Mouse (Mus musculus) mature B cell (primary cell): ENCODE results near the gene Nfe2l3.
"Not testable (repeated sequence)": the region's sequence is repeated elsewhere in the genome, so short reads cannot be mapped to it uniquely, and the experiment has no call there.

Experiments
- in situ Hi-C: fragments of 300-500 bp; cut with MboI; formaldehyde crosslinking; loops from 2 replicates; pipeline ENCODE4 v1.14.3; 2019

The Nfe2l3 gene

DNA sequence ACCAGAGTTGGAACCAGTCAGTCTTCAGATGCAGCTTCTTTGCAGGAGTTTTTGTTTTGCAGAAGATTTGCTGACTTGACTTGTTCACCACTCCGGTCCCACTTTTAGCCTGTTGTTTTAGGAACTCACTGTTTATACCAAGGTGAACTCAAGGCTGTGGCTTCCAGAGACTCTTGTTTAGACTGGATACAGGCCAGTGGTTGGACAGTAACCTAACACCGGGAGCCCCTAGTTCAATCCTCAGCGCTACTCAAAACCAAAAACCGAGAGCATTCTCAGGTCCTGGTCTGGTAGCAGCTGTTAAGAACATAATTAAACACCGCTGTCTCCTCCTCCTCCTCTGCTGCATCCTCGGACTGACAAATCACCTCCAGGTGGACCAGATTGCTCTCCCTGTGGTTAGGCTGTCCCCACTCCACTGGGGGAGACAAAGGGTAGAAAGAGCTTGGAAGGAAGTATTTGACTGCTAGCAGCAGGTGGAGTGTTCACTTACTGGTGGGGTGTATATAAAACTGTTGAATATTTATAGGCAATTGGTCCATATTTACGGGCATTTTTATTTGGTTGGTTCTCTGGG lies 20.5 kb downstream of the Nfe2l3 start:
- in situ Hi-C loops: no loop called here

DNA sequence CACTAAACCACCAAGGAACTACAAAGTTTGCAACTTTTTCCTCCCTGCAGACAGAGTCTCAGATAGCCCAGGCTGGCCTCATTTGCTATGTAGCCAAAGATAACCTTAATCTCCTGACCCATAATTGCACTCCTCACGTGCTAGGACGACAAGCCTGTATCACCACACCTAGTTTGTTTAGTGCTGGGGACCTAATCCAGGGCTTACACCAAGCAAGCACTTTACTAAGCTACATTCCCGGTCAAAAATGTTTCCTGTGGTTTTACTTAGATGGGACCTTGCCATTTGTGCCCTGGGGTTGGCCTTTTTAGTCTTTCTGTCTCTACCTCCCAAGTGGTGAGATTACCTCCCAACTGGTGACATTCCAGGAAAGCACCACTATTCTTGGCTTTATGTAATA lies 22.5 kb downstream of the Nfe2l3 start:
- in situ Hi-C loops: no loop called here

DNA sequence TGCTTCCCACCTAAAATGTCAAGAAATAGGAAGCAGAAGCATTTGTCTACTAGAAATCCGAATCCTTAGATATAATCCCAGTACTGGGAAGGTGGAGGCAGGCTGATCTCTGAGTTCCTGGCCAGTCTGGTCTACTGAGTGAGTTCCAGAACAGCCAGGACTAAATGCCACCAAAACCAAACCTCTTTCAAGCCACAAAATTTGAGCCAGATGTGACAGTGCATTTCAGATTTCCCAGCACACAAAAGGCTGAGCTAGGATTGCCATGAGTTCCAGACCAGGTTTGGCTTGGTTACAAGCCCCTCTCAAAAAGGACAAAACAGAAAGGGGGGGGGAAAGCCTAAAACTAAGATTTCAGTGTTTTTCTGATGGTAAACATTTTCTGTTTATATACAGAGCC lies 23.7 kb downstream of the Nfe2l3 start:
- in situ Hi-C loops: no loop called here

DNA sequence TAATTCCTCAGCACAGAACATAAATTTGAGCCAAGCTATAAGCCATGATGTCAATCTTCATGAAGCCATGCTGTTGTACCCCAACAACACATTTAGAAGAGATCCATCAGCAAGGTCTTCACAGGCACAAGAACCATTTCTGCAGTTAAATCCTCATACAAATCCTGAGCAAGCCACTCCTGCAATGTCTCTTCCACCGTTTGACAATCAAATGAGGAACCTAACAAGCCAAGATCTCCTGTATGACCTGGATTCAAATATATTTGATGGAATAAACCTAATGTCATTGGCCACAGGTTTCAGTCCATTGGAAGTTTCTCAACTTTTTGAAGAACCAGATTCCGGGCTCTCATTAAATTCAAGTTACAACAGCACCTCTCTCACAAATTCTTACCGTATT lies 24.8 kb downstream of the Nfe2l3 start:
- in situ Hi-C loops: no loop called here

DNA sequence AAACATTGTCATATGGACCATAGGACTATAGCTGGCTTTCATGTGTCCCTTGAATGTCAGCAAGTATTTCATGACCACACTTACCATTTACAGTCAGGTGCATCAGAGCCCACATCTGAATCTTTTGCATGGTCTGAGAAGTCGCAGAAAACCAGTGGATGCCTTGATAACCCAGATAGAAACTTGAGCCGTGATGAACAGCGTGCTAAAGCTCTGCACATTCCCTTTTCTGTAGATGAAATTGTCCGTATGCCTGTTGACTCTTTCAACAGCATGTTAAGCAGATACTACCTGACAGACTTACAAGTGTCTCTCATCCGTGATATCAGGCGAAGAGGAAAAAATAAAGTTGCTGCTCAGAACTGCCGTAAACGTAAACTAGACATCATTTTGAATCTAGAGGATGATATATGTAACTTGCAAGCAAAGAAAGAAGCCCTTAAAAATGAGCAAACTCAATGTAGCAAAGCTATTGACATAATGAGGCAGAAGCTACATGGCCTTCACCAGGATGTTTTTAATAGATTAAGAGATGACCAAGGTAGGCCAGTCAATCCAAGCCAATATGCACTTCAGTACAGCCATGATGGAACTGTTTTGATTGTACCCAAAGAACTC lies 25.4 kb downstream of the Nfe2l3 start:
- in situ Hi-C loops: no loop called here

DNA sequence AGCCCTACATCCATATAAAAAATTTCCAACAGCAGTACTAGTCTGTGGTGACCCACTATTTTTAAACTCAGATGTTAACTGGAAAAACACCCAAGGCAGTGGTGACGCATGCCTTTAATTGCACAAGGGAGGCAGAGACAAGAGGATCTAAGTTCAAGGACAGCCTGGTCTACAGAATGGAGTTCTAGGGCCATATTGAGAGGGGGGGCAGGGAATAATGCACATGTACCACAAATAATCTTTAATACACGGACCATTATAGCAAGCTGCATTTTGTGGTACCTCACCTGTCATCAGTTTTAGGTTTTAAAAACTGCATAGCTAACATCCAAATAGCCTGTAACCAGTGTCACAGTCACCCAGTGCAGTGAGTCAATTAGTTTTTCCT lies 26.4 kb downstream of the Nfe2l3 start:
- in situ Hi-C loops: no loop called here

DNA sequence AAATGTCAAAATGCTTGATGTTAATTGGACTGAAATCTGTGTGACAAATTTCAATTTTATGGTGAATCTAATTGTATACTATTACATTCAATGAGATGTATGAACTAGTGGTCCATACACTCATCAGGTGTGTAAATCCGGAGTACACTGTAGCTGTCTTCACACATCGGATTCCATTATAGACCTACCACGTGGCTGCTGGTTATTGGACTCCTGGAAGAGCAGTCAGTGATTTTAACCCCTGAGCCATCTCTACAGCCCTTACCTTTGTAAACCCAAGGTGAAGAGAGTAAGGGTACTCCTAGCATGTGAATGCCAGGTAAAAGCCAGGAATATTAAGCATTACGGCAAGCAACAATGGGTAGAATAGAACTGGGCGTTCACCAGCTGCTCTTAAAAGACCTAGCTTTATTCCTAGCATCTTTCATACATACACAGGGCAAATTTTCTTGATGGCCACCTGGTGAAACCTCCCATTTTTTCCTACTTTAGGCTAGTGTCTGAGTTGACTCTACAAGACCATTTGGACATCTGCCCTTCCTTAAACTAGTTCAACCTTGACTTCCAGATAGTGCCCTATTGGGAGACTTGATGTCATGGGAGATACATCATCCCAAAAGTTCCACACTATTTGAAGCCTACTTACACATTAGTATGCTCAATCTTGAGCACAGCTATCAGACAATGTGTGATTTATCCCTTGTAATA lies 27.0 kb downstream of the Nfe2l3 start:
- in situ Hi-C loops: no loop called here

DNA sequence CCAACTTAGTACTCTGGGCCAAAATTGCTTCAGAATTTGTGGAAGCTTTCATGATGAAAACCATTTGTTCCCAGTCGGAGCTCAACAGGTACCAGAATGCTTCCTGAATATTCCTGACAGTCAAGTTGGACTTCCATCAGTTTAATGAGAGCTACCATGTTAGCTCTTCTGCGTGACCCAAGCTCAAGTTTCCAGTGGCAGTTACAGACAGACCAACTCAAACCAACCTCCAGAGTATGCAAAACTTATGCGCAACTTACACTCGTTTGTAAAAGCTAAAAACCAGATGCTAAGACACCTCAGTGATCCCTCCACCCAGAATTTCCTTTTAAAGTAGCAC lies 27.5 kb downstream of the Nfe2l3 start:
- in situ Hi-C loops: no loop called here

DNA sequence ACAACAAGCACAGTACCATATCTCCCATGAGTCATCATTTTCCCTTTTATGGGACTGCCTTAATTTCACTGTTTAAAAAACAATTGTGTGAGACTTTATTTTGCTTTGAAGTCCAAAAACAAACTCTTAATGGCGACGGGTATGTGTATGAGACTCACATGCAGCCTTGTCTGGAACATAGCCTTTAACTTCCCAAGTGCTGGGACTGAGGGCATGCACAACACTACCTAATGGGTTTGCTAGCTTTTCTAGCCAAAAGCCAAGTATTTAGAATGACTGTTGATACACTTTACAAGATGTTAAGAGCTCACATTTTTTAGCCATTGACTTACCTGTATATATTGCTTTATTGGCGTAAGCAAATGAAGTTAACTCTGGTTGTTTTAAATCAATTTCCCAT lies 27.9 kb downstream of the Nfe2l3 start:
- in situ Hi-C loops: no loop called here

DNA sequence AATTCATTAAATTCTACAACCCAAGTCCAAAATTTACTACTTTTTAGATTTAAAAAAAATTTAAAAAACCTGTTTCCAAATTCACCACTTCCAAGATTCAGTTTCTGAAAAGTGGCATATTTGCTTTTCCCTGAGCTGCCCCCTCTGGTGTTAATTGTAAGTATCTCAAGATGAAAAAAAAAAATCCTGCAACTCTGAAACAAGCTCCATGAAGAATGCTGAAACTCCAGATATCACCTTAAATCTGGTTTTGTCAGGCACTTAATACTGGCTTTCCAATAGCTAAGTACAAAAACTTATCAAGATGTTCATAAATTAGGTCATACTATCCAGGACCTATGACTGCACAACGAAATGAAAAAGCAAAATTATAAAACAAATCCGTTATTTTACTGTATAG lies 35.2 kb downstream of the Nfe2l3 start:
- in situ Hi-C loops: no loop called here

DNA sequence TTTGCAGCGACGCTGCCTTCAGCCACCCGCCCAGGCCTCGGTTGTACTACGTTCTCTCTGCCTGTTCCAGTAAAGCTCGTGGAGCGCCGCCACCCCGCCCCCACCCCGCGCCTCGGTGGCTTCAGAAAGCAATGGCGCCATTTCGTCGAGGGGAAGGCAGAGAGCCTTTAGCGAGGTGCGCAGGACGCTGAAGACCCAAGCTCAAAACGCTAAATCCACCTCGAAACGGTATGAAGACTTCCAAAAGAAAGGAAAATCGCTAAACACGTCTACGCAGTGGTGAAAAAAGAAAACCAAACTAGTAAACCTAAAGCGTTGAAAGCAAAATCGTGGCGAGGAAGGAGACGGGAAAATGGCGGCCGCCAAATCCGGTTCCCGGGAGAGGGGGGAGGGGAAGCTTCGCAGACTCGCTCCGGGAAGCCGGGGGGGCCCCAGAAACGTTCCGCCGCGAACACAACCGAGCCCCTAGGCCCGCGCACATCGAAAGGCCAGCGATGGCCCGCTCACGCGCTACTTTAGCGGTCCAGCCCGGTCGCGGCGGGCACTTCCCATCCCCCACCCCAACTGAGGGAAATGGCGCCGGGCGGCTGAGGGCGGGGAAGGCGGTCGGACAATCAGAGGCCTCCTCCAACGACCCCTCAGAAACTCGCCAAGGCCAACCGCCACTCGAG lies 36.6 kb downstream of the Nfe2l3 start:
- in situ Hi-C loops: no loop called here

DNA sequence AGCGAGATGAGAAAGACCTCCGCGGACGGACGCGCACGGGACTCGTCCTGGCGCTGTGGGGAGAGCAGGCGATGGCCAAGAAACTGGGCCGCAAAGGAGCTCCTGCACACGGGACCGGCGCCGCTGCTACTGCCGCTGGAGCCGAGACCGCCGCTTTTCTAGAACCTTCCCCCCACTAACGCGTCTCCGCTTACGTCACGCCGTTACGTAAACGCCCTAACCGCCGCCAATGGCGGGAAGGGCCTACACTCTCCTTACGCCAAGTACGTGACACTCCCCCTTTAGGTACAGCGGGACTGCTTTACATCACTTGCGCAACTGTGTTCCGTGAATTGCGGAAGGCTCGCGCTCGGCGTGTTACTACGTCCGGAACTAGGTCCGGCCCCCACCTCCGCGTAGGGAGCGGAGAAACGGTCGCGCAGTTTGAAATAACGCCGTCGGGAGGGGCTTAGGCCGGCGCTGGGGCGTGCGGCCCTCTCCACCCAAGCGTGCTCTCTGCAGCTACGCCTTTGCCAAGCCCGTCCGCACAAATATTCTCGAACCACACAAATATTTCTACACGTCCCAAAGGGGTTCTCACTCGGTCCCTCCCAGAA lies 37.3 kb downstream of the Nfe2l3 start, which contains the start of gene Hnrnpa2b1:
TSS of gene Hnrnpa2b1 (minus strand) at position 180 of the 596 bp plus-strand sequence.
- in situ Hi-C loops: no loop called here

DNA sequence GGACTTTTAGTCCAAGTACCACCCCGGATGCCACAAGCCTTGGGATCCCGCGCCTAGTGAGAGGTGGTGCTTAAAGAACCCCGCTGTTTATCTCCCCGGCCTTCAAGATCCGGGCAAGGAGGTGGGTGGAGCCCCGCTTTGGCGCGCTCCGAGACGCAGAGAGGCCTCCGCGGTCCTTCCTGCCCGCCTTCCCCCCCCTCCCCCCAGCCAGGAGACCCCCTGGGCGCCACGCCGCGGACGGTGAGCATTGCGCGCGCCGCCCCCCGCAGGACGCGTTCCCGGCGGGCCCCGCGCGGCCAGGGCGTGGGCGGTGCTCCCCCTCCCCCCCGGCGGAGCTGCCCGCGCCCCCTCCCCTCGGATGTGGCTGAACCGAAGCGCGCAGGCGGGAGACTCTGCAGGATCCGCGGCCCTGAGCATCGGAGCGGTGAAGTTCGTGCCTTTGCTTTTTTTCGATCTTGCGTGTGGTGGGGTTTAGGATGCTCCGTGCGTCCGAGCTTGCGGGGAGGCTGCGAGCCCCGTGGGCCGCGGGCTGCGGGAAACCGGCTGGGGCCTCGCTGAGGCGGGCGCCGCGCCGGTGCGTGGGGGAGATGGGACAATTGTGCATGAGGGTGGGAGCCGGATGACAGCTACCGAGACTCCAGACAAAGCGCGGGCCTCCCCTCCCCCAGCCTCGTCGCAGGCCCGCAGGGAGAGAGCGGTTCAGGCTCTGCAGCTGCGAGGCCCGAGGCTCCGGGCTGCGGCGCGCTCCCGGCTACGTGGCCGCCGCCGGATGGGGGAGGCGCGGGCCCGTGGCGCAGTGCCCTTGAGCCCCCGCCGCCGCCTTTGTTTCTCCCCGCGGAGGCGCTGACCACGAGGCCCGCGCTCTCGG lies 38.1 kb downstream of the Nfe2l3 start, which contains the start of gene Cbx3:
TSS of gene Cbx3 (plus strand) at position 50 of the 868 bp plus-strand sequence.
- in situ Hi-C loops: no loop called here

DNA sequence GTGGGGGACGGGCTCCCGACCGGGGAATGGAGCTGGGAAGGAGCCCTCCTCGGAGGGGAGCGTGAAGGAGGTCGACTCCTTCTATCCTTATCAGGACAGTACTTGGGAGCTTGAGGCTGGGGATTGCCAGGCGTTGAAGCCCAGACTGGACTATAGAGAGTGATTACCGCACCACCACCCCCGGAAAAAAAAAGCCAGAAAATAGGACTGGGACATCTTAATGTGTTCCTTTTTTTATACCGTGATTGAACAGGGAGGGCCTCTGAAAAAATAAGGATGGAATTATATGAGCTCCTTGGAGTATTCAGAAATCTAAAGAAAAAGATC lies 38.7 kb downstream of the Nfe2l3 start:
- in situ Hi-C loops: no loop called here

DNA sequence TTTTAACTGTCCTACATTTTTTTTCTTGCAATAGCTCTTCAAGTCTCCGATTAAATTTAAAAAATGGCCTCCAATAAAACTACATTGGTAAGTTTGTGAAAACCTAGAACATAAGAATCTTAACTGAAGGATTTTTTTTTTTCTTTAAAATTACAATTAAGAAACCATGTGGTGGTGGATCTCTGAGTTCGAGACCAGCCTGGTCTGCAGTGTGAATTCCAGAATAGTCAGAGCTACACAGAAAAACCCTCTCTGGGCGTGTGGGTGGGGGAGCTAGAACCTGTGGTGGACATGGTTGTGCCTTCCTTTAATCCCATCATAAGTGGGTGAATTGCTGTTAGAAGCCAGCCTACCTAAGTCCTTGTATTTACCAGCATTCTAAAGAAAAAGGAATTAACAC lies 39.3 kb downstream of the Nfe2l3 start:
- in situ Hi-C loops: no loop called here

DNA sequence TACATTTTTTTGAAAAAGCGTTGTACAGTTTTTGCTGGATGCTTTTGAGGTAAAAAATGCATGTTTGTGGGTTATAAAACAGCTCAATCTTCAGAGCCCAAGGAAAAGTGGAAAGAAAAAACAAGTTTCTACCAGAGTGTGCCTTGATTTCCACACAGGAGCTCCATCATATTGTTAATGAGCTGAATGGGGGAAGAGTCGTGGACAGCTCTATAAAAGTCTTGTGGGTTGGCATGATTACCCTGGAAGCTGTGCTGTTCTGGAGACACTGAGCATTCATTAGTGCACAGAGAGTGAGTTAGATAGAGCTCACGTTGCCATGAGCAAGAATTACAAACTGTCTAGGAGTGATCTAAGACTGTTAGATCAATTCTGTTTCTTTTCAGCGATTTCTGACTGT lies 39.7 kb downstream of the Nfe2l3 start:
- in situ Hi-C loops: no loop called here

DNA sequence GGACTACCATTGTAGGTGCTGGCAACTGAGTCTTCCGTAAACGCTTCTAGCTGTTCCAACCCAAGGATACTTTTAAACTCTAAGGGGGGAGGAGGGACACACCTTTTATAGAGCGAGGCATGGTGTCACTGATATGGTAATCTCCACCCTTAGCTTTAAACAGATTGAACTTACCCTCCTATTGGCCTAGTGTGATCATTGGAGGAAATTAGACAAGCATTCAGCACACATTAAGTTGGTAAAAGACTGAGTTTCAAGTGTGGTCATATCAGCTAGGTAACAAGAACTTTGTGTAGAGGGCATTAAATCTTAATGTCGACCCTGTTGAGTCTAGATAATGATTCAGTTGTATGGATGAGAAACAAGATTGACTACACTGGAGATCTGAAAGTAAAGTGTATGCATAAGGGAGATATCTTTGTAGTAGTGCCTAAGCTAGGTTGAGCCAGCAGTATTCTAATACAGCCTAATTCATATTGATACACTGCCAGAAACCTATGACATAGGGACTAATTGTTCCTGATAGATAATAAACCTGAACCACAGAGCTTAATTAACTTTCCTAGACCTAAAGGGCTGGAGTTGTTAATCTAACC lies 46.8 kb downstream of the Nfe2l3 start:
- in situ Hi-C loops: no loop called here

DNA sequence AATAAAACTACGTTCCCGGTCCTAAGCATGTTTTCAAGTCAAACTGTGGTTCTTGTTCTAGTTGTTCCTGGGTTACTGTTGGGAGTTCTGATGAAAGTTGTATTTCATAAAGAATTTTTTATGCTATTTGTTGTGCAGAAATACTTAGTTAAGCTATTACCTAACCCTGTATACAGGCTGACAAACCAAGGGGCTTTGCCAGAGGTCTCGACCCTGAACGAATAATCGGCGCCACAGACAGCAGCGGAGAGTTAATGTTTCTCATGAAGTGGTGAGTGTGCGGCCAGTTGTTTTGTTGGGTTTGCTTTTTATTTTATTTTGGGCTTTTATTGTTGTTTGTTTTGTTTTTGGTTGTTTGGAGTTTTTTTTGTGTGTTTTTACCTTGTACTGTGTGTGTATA lies 49.1 kb downstream of the Nfe2l3 start:
- in situ Hi-C loops: no loop called here

DNA sequence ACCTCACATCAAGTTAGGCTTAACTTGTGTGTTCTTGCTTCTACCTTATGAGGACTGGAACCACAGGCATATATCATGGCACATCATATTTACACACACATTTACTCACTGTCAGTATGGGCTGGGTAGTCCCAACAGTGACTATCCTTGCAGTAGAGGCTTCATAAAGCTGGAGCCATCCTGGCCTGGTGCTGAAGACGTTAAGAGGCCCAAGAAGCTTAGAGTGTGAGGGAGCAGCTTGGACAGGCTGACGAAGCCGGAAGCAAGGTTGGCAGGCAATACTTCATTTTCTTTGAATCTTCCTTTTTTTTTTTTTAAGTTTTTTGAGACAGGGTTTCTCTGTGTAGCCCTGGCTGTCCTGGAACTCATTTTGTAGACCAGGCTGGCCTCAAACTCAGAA lies 51.4 kb downstream of the Nfe2l3 start:
- in situ Hi-C loops: no loop called here

DNA sequence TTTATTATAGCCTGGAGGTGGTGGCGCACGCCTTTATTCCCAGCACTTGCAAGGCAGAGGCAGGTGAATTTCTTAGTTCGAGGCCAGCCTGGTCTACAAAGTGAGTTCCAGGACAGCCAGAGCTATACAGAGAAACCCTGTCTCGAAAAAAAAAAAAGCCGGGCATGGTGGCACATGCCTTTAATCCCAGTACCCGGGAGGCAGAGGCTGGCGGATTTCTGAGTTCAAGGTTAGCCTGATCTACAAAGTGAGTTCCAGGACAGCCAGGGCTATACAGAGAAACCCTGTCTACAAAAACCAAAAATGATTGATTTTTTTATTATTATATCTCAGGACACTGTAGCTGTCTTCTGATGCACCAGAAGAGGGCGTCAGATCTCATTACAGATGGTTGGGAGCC lies 52.1 kb downstream of the Nfe2l3 start:
- in situ Hi-C loops: not testable (repeated sequence)

DNA sequence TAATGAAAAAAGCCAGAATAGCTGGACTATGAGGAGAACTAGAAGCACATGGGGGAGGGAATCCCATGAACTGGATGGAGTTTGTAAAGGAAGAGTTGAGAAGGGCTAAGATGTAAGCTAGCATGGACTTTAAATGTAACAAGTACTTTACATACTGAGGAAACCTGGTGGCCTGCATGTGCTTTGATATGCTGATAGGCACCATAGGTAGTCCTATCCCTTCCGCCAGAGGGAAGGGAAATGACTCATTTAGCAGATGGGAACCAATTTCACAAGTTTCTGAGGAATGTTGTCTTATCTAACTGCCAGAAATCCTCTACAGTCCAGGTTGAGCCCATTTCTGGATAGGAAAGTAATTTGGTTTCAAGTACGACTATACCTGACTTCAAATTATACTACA lies 53.2 kb downstream of the Nfe2l3 start:
- in situ Hi-C loops: no loop called here
